Mouse (Mus musculus) heart, postnatal 4 days (tissue): ENCODE results near the gene Pip4k2a. TPM values are rescaled to one million over a fixed set of nuclear protein-coding genes. Genes with fewer than 3 reads are reported as not detected.

ENCODE experiments used
- total RNA-seq, 2 experiments: library from RNA; stranded (reverse); gene quantifications; 2 replicates each; pipeline ENCODE4 v1.2.3; 2021

Pip4k2a gene
- total RNA-seq, 2 experiments from 2014 or later = 7.9 to 8.1 TPM

Other genes with a start within 250 kb of the Pip4k2a start
- gene 4930426L09Rik, start 217 bp upstream of the Pip4k2a start, total RNA-seq = under 1 TPM; 0.36 to 0.48 TPM
- gene Armc3, start 201.2 kb upstream of the Pip4k2a start, total RNA-seq = not detected